Mouse (Mus musculus) 416B (cell line): ENCODE results near the gene Gas7.
A peak's percentile ranks its signal among the peaks of the same experiment; 100 is the strongest.

Source experiments
- DNase-seq: peaks from one replicate; pipeline ENCODE4 v3.0.0; 2011; ENCODE audit warnings: low read depth

Gas7 gene

GRCm38 (mm10) chr11:67454874-67455526, at the start of gene Gas7:
Gas7 (plus strand) TSS chr11:67455437.
- no peak for DNase-seq

DNA sequence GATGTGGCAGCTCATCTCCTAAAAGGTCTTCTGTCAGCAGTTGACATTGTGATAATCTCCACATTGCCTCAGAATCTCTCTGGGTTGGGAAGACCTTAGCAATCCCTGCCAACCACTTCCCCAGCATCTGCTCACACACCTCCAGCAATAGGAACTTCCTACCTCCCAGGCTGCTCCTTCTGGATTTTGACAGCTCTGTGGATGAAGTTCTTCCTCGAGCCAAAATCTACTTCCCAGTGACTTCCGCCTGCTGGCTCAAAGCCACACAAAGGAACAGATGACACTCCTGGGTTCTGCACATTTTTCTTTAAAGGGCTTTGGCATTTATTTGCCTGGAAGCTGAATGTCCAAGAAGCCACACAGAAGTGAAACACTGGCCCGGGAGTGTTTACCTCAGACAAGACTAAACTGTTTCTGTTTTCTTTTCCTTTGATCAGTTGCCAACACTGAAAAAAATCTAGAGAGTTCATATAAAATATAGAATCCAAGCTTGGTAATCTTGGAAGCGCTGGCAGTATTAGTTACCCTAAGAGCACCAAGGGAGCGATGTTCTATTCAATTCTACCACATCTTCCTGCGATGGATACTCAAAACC, 40.8 kb upstream of the Gas7 start:
- no peak for DNase-seq

DNA sequence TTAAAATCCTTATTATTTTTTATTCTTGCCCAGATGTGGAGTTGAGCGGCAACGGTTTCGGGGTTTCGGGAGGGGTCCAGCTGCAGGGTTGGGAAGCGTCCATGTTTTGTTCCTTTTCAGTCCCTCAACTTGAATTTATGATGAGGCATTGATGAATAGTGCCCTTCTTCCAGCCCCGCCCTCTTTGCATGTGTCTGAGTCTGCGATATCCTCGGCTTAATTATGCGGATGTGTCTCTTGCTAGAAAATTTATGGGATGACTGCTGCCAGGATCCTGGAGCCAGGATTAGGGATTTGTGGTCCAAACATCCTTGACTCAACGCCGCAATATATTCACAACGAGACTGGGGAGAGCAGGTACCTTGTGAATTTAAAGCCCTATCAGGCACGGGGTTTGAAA, 31.7 kb upstream of the Gas7 start:
- no peak for DNase-seq

DNA sequence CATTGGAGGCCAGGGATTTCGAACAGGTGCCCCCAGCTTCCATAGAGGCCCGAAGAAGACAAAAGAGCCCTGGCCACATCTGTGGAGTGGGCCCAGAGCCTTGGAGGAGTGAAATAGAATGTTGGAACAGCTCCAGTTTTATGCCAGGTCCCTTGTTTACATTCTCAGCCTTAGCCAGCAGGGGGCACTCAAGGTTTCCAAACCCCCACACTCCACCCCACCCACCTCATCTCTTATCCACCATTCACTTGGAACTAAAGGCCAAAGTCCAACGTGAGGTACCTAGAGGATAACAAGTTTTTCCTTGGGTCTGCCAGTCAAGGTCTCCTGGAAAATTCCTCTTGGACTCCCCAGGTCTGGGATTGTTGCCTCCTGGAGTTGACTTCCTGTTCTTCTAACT, 27.0 kb upstream of the Gas7 start:
- peak; percentile 16 for DNase-seq

- no peak for DNase-seq
Observed at GRCm38 (mm10) chr11:67429836-67430235, 25.4 kb upstream of the Gas7 start.

- no peak for DNase-seq
Observed at GRCm38 (mm10) chr11:67431116-67431645, 24.1 kb upstream of the Gas7 start.

DNA sequence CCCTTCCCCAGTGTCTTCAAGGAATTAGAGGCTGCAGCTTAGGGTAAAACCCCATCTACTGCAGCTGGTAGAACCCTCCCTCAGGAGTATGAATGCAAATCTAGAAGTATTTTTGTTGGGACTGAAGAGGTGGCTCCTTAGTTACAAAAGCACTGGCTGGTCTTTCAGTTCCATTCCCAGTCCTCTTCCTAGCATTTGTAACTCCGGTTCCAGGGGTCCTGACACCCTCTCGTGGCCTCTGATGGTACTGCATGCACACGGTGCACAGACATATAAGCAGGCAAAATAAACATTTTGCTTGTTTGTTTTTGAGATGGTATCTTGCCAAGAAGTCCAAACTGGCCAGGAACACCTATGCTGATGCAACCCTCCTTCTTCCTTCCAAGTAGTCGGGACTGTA, 23.4 kb upstream of the Gas7 start:
- peak; percentile 2 for DNase-seq

DNA sequence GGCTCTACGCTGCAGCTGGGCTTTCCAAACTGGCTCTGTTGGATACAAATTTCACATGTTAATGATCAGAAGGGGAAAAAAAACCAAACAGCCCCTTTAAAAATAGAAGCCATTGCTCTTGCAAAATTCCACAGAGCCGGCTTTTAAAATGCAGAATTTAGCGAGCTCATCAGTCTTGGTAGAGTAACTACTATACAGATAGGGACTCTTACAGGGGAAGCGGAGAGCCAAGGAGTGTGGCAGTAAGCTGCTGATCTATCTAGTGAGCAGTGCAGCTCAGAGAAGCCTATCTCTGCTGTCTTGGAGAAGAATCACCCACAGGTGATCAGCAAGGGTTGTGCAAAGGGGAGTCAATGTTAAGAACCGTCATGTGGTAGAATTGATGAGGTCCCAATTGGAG, 21.5 kb upstream of the Gas7 start:
- DNase-seq, result no peak

GRCm38 (mm10) chr11:67438746-67439145, 16.5 kb upstream of the Gas7 start:
- no peak for DNase-seq

DNA sequence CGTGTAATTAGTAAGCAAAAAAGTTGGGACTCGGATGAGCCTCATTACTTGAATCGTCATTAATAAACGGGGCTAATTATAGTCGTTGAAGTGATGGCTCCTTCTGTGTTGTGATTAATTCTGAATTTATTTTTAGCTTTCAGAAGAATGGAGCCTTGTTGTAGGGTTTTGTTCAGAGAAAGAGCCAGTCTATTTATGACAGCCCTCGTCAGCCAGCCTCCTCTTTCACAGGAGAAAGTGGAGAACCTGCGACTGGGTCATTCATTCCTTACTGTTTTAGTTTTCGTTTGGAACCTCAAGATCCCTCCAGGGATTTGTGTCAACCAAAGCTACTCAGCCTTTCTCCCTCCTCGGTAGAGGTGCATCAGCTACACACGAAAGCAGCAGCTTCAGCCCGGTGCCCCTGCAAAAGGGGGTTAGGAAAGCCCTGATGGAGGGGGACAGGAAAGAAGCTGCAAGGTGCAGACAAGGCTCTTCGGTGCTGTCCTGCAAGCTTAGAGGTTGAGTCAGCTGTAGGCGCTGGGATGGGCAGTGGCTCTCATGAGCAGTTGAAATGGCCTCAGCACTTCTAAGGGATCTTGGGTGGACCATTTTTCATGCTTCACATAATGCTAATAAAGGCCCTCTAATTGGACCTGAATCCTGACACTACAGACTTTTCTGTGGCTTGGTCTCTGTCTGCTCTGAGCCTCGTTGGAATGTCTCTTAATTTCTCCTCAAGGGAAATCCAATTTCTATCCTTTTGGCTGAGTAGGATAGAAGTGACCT, 10.0 kb upstream of the Gas7 start:
- DNase-seq, result no peak

- no peak for DNase-seq
Observed at GRCm38 (mm10) chr11:67451525-67451924, 3.7 kb upstream of the Gas7 start.

DNA sequence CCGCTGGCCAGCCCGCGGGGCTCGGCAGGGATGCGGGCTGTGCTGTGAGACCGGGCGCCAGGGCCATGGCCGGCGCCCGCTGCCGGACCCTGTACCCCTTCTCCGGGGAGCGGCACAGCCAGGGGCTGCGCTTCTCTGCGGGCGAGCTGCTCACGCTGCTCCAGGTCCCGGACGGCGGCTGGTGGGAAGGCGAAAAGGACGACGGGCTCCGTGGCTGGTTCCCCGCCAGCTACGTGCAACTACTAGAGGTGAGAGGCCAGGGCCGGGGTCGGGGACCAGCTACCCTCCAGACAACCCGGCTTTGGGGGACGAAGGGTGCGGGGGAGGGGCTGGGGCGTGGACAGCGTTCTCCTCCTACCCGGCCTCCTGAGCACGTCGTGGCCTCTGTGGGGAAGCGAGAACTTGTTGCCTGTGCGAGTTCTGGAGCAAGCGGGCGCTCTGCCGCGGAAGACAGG, 317 bp downstream of the Gas7 start:
- DNase-seq, result no peak

- no peak for DNase-seq
Observed at GRCm38 (mm10) chr11:67456029-67456428, 792 bp downstream of the Gas7 start.

DNA sequence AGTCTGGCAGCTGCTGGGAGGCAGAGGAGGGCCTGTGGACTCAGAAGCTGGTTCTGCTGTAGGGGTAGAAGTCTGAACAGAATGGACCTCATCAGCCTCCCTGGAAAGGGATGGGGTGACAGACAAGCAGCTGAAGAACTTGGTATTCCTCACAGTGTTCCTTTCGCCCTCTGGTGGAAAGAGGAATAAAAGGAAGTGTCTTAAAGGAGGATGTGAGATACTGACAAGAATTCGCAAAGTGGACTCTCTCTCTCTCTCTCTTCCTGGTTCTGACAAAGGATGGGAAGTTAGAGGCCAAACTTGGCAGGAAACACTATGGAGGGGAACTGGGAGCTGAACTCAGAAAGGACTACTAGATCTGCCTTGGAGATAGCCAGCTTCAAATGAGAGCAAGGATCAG, 2.9 kb downstream of the Gas7 start:
- DNase-seq, result peak; percentile 5

DNA sequence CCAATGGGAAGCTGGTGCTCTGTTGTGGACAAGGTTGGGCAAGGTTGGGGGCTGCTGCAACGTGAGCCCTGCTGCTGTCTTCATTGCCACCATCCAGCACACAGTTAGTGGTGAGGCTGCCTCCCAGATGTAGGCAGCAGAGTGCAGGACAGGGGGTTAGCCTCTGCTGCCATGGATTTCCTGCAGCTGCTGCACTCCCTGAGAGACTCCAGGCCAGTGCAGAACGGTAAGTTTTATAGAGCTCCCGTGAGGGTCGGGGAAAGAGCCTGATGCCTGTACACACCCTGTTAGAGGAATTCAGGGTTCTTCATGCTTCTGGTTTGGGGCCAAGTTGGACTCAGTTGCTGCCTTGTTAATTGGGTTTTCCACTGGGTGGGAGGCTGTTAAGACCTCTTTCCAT, 11.9 kb downstream of the Gas7 start:
- no peak for DNase-seq

- DNase-seq, result no peak
Observed at GRCm38 (mm10) chr11:67468846-67469245, 13.6 kb downstream of the Gas7 start.

DNA sequence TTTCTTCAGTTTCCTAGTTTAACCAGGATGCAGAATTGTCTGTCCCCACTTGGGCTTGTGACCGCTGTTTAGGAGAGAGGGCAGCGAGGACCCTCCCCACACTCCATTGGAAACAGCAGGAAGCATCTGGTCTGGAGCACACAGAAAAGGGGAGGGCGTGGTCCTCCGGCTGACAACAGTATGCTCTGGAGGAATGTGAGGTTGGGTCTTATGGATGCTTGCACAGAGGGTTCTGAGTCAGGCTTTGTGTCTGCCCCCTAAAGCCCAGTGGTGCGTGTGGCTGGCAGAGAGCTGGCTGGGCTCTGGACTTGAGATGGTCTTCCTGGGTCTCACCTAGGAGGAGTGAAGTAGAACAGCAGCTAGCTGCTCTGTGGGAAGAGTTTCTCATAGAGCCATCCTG, 19.4 kb downstream of the Gas7 start:
- DNase-seq, result no peak

- DNase-seq, result no peak
Observed at GRCm38 (mm10) chr11:67479534-67479933, 24.3 kb downstream of the Gas7 start.

GRCm38 (mm10) chr11:67480204-67480956, 25.1 kb downstream of the Gas7 start:
- DNase-seq, result no peak

DNA sequence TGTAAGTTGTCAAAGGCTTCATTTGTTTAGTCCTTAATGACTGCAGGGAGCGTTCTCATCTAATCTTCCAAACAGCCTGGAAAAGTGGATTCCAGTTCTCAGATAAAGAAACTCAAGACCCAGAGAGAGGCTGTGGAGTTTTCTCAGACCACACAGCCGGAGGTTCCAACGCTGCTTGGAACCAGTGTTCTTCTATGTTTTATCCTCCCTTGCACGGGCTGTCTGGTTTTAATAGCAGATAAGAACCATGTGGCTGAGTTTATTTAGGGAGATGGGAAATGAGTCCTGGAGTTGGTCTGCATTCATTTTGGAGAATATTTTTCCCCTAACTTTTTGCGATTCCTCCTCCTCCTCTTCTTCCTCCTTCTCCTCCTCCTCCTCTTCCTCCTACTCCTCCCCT, 26.5 kb downstream of the Gas7 start:
- DNase-seq, result no peak

DNA sequence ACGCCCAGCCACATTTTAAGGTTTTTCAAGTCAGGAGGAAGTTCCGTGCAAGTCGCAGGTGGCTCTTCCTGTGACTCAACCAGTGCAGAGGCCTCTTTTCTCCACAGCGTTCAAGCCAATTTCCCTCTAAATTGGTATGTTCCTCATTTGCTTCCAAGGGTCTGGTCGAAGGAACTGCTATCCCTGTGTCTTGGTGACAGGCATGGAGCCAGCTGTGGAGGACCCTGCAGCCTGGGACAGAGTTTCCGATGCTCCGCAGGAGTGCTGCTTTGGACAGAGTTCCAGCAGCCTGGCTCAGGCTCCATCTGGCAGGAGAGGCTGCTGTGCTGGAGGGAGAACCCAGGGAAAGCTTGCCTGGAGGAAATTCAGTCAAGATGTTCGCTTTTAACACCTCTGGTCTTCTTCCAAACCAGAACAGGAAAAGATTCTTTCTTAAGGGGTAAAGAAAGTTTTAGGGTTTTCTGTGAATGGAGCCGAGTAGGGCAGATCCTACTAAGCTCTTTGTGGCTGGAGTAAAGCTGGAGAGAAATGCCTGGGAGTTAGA, 27.1 kb downstream of the Gas7 start:
- no peak for DNase-seq

- DNase-seq, result no peak
Observed at GRCm38 (mm10) chr11:67488156-67488555, 32.9 kb downstream of the Gas7 start.
